In genomic region chr4:100028641-100029040, GRCm38 (mm10) we compare ENCODE assay signal across 8 mouse cellular contexts.
DNase-seq lines count a peak whose midpoint lies in the region; ATAC-seq lines count a peak whose summit lies in the region.

No protein-coding gene starts in this region.

- H3K4me2 ChIP-seq in midbrain, embryonic 14.5 days (ENCODE audit: low read length): no peak overlapping the region
- no peak overlapping the region for H3K4me2 ChIP-seq in midbrain, embryonic 16.5 days (ENCODE audit: low read length)
- H3K4me2 ChIP-seq in embryonic facial prominence, embryonic 11.5 days (ENCODE audit: low read depth, low read length): no peak overlapping the region

- DNase-seq in midbrain, embryonic 14.5 days: peak; percentile 91
- DNase-seq in adrenal gland, postnatal 36 days: peak; percentile 74 to 83
- peak; percentile 90 for DNase-seq in embryonic facial prominence, embryonic 11.5 days (ENCODE audit: low spot score)
- DNase-seq in heart, postnatal 14 days: peak; percentile 78 to 88
- peak; percentile 59 to 83 for DNase-seq in layer of hippocampus, postnatal 14 days (ENCODE audit: low spot score in 2 of 2)
- peak; percentile 45 for DNase-seq in thymus, postnatal 25 days

- WGBS in midbrain, embryonic 14.5 days: 16% methylated on average over 3 of the region's 3 CpGs
- 17% methylated on average over 3 of the region's 3 CpGs for WGBS in midbrain, embryonic 16.5 days
- 17% methylated on average over 3 of the region's 3 CpGs for WGBS in embryonic facial prominence, embryonic 11.5 days

- H3K27ac ChIP-seq in midbrain, embryonic 14.5 days (replicated peaks; ENCODE audit: low read depth, low read length): no peak overlapping the region
- H3K27ac ChIP-seq in midbrain, embryonic 16.5 days (ENCODE audit: low read length): no peak overlapping the region
- H3K27ac ChIP-seq in embryonic facial prominence, embryonic 11.5 days (replicated peaks; ENCODE audit: low read depth, low read length): no peak overlapping the region

- H3K27me3 ChIP-seq in midbrain, embryonic 14.5 days (ENCODE audit: control insufficient read depth, insufficient read depth, low read length): no peaks in the 10 kb centered on the region
- H3K27me3 ChIP-seq in midbrain, embryonic 16.5 days (ENCODE audit: control insufficient read depth, insufficient read depth, low read depth, low read length): no peaks in the 10 kb centered on the region
- H3K27me3 ChIP-seq in embryonic facial prominence, embryonic 11.5 days (ENCODE audit: control insufficient read depth, insufficient read depth, low read length): no peaks in the 10 kb centered on the region

- no peaks in the 10 kb centered on the region for H3K4me1 ChIP-seq in midbrain, embryonic 14.5 days (ENCODE audit: control insufficient read depth, insufficient read depth, low read length)
- no peaks in the 10 kb centered on the region for H3K4me1 ChIP-seq in midbrain, embryonic 16.5 days (ENCODE audit: control insufficient read depth, insufficient read depth, low read length)
- no peaks in the 10 kb centered on the region for H3K4me1 ChIP-seq in embryonic facial prominence, embryonic 11.5 days (ENCODE audit: control insufficient read depth, insufficient read depth, low read length)

- H3K9ac ChIP-seq in midbrain, embryonic 14.5 days (replicated peaks; ENCODE audit: low read length): no peak overlapping the region
- no peak overlapping the region for H3K9ac ChIP-seq in midbrain, embryonic 16.5 days (ENCODE audit: low read depth, low read length)
- H3K9ac ChIP-seq in embryonic facial prominence, embryonic 11.5 days (replicated peaks; ENCODE audit: low read length): no peak overlapping the region

- no peak for ATAC-seq in midbrain, embryonic 14.5 days (ENCODE audit: low FRiP score, low TSS enrichment)
- no peak for ATAC-seq in midbrain, embryonic 16.5 days
- ATAC-seq in embryonic facial prominence, embryonic 11.5 days (replicated peaks; ENCODE audit: insufficient number of reproducible peaks, low FRiP score, low TSS enrichment, low read depth): no peak
- ATAC-seq in megakaryocyte progenitor cell, adult 5-6 weeks (replicated peaks; ENCODE audit: poor library complexity): peak; percentile 95

- H3K4me3 ChIP-seq in midbrain, embryonic 14.5 days (replicated peaks; ENCODE audit: low read depth, low read length): no peak overlapping the region
- H3K4me3 ChIP-seq in midbrain, embryonic 16.5 days (ENCODE audit: low read depth, low read length): no peak overlapping the region
- H3K4me3 ChIP-seq in embryonic facial prominence, embryonic 11.5 days (ENCODE audit: low read depth, low read length): no peak overlapping the region

- intact Hi-C loops in heart, postnatal 14 days (cut with DNase I): loop anchor here (2.0 to 5.0 kb wide), 4 partner anchors 66 to 510 kb away; partner anchors contain the start of gene Ror1

- H3K9me3 ChIP-seq in midbrain, embryonic 14.5 days (ENCODE audit: control insufficient read depth, low read length): no peaks in the 10 kb centered on the region
- no peaks in the 10 kb centered on the region for H3K9me3 ChIP-seq in midbrain, embryonic 16.5 days (replicated peaks; ENCODE audit: control insufficient read depth, low read length, poor library complexity, severe bottlenecking)
- no peaks in the 10 kb centered on the region for H3K9me3 ChIP-seq in embryonic facial prominence, embryonic 11.5 days (replicated peaks; ENCODE audit: control insufficient read depth, low read length)

- H3K36me3 ChIP-seq in midbrain, embryonic 14.5 days (ENCODE audit: control insufficient read depth, insufficient read depth, low read length): no peaks in the 10 kb centered on the region
- no peaks in the 10 kb centered on the region for H3K36me3 ChIP-seq in midbrain, embryonic 16.5 days (ENCODE audit: control insufficient read depth, insufficient read depth, low read length)
- H3K36me3 ChIP-seq in embryonic facial prominence, embryonic 11.5 days (replicated peaks; ENCODE audit: control insufficient read depth, insufficient read depth, low read depth, low read length): no peaks in the 10 kb centered on the region
